Mouse (Mus musculus) layer of hippocampus, adult 18-20 months (tissue): ENCODE data around the gene 6430628N08Rik. TPM values are rescaled to one million over a fixed set of nuclear protein-coding genes. Genes with fewer than 3 reads are reported as not detected.

Source experiments
- DNase-seq, 2 experiments: peaks; one replicate each; pipeline ENCODE4 v3.0.0; 2022; ENCODE audit warnings: low spot score in 2 of 2
- total RNA-seq, 2 experiments: library from RNA; stranded (reverse); gene quantifications; 2 replicates each; pipeline ENCODE4 v1.2.3; 2021

Gene 6430628N08Rik
- total RNA-seq, 2 experiments from 2014 or later, result 0.20 TPM; not detected in 1

GRCm38 (mm10) chr4:115885846-115886245, 4.6 kb upstream of the 6430628N08Rik start:
- DNase-seq, result no peak

GRCm38 (mm10) chr4:115886875-115887274, 3.6 kb upstream of the 6430628N08Rik start:
- no peak for DNase-seq

- DNase-seq, result no peak
These were observed 399 bp upstream of the 6430628N08Rik start for GRCm38 (mm10) chr4:115890066-115890465.

- no peak for DNase-seq
These were observed 3.8 kb downstream of the 6430628N08Rik start for GRCm38 (mm10) chr4:115894281-115894680.

- DNase-seq, result no peak
These were observed 7.6 kb downstream of the 6430628N08Rik start for GRCm38 (mm10) chr4:115897901-115898631.

GRCm38 (mm10) chr4:115902816-115903215, 12.4 kb downstream of the 6430628N08Rik start:
- DNase-seq, result peak; percentile 63 to 90

- DNase-seq, result no peak
These were observed 13.9 kb downstream of the 6430628N08Rik start for GRCm38 (mm10) chr4:115904375-115904774.

GRCm38 (mm10) chr4:115905701-115906100, 15.2 kb downstream of the 6430628N08Rik start:
- no peak for DNase-seq

GRCm38 (mm10) chr4:115906791-115907190, 16.3 kb downstream of the 6430628N08Rik start:
- DNase-seq, result no peak

GRCm38 (mm10) chr4:115907994-115908393, 17.5 kb downstream of the 6430628N08Rik start:
- no peak for DNase-seq

- DNase-seq, result no peak
These were observed 18.2 kb downstream of the 6430628N08Rik start for GRCm38 (mm10) chr4:115908641-115909040.

- no peak for DNase-seq
These were observed 21.1 kb downstream of the 6430628N08Rik start for GRCm38 (mm10) chr4:115911586-115911985.

- no peak for DNase-seq
These were observed 29.4 kb downstream of the 6430628N08Rik start for GRCm38 (mm10) chr4:115919911-115920310.

- DNase-seq, result no peak
These were observed 32.2 kb downstream of the 6430628N08Rik start for GRCm38 (mm10) chr4:115922688-115923087.

- no peak for DNase-seq
These were observed 32.9 kb downstream of the 6430628N08Rik start for GRCm38 (mm10) chr4:115923262-115923880.

GRCm38 (mm10) chr4:115927637-115928036, 37.2 kb downstream of the 6430628N08Rik start:
- DNase-seq, result no peak

GRCm38 (mm10) chr4:115931556-115932088, 41.2 kb downstream of the 6430628N08Rik start:
- DNase-seq, result no peak

- DNase-seq, result no peak
These were observed 45.5 kb downstream of the 6430628N08Rik start for GRCm38 (mm10) chr4:115935835-115936581.

GRCm38 (mm10) chr4:115936646-115937045, 46.2 kb downstream of the 6430628N08Rik start:
- no peak for DNase-seq

- DNase-seq, result no peak
These were observed 46.9 kb downstream of the 6430628N08Rik start for GRCm38 (mm10) chr4:115937061-115937976.
